Mouse (Mus musculus): Measurements from ENCODE around the gene Fbn1. TPM values are rescaled to one million over a fixed set of nuclear protein-coding genes. Genes with fewer than 3 reads are reported as not detected.

The Fbn1 gene
- total RNA-seq, 2 experiments from 2014 or later, result 12.8 to 35.3 TPM

- no peak for DNase-seq (ENCODE audit: low spot score in 2 of 2)
These were observed 113.2 kb downstream of the Fbn1 start for GRCm38 (mm10) chr2:125394428-125395101.

- no peak for DNase-seq (ENCODE audit: low spot score in 2 of 2)
These were observed 116.2 kb downstream of the Fbn1 start for GRCm38 (mm10) chr2:125391582-125391981.

- DNase-seq (ENCODE audit: low spot score in 2 of 2), result no peak
These were observed 118.0 kb downstream of the Fbn1 start for GRCm38 (mm10) chr2:125389796-125390195.

- no peak for DNase-seq (ENCODE audit: low spot score in 2 of 2)
These were observed 121.4 kb downstream of the Fbn1 start for GRCm38 (mm10) chr2:125386221-125386965.

GRCm38 (mm10) chr2:125384941-125385340 lies 122.9 kb downstream of the Fbn1 start:
- DNase-seq (ENCODE audit: low spot score in 2 of 2), result no peak

- no peak for DNase-seq (ENCODE audit: low spot score in 2 of 2)
These were observed 123.4 kb downstream of the Fbn1 start for GRCm38 (mm10) chr2:125384415-125384814.

- no peak for DNase-seq (ENCODE audit: low spot score in 2 of 2)
These were observed 124.5 kb downstream of the Fbn1 start for GRCm38 (mm10) chr2:125383273-125383641.

- no peak for DNase-seq (ENCODE audit: low spot score in 2 of 2)
These were observed 125.0 kb downstream of the Fbn1 start for GRCm38 (mm10) chr2:125382613-125383272.

GRCm38 (mm10) chr2:125380086-125380485 lies 127.7 kb downstream of the Fbn1 start:
- DNase-seq (ENCODE audit: low spot score in 2 of 2), result no peak

GRCm38 (mm10) chr2:125379206-125379605 lies 128.6 kb downstream of the Fbn1 start:
- no peak for DNase-seq (ENCODE audit: low spot score in 2 of 2)

GRCm38 (mm10) chr2:125375926-125376325 lies 131.9 kb downstream of the Fbn1 start:
- no peak for DNase-seq (ENCODE audit: low spot score in 2 of 2)

- DNase-seq (ENCODE audit: low spot score in 2 of 2), result no peak
These were observed 132.5 kb downstream of the Fbn1 start for GRCm38 (mm10) chr2:125375301-125375700.

GRCm38 (mm10) chr2:125369666-125370065 lies 138.1 kb downstream of the Fbn1 start:
- DNase-seq (ENCODE audit: low spot score in 2 of 2), result no peak

GRCm38 (mm10) chr2:125368616-125369015 lies 139.2 kb downstream of the Fbn1 start:
- DNase-seq (ENCODE audit: low spot score in 2 of 2), result no peak

GRCm38 (mm10) chr2:125361661-125362060 lies 146.1 kb downstream of the Fbn1 start:
- peak in 1 of 2 experiments; percentile 4 for DNase-seq (ENCODE audit: low spot score in 2 of 2)

GRCm38 (mm10) chr2:125356486-125356885 lies 151.3 kb downstream of the Fbn1 start:
- no peak for DNase-seq (ENCODE audit: low spot score in 2 of 2)

- no peak for DNase-seq (ENCODE audit: low spot score in 2 of 2)
These were observed 151.7 kb downstream of the Fbn1 start for GRCm38 (mm10) chr2:125356068-125356467.

- DNase-seq (ENCODE audit: low spot score in 2 of 2), result no peak
These were observed 152.4 kb downstream of the Fbn1 start for GRCm38 (mm10) chr2:125355216-125355971.

- no peak for DNase-seq (ENCODE audit: low spot score in 2 of 2)
These were observed 153.2 kb downstream of the Fbn1 start for GRCm38 (mm10) chr2:125354587-125354986.

GRCm38 (mm10) chr2:125349144-125349543 lies 158.6 kb downstream of the Fbn1 start:
- DNase-seq (ENCODE audit: low spot score in 2 of 2), result no peak
